Mouse (Mus musculus) liver, embryonic 11.5 days (tissue): ENCODE results near the gene Pa2g4. TPM values are rescaled to one million over a fixed set of nuclear protein-coding genes. Genes with fewer than 3 reads are reported as not detected.

ENCODE experiments used
- ATAC-seq: fragments of 200-750 bp; cut with Nextera tagmentation; replicated peaks from 2 replicates; pipeline ENCODE4 v1.8.0; 2017; ENCODE audit warnings: moderate number of reproducible peaks, mild to moderate bottlenecking, moderate TSS enrichment, moderate library complexity; ENCODE audit not compliant: low FRiP score
- DNase-seq: peaks from one replicate; pipeline ENCODE4 v3.0.0-alpha.2; 2017; ENCODE audit warnings: low spot score
- H3K27ac ChIP-seq: fragments of 300-500 bp; sonication (generic); 2 replicates; pipeline ENCODE4 v1.5.1; 2014; ENCODE audit warnings: mild to moderate bottlenecking, low read depth, low read length, control low read depth
- H3K27me3 ChIP-seq: fragments of 300-500 bp; sonication (generic); replicated peaks from 2 replicates; pipeline ENCODE4 v1.6.1; 2014; ENCODE audit warnings: low read length, mixed read lengths; ENCODE audit not compliant: control insufficient read depth, insufficient read depth
- H3K36me3 ChIP-seq: fragments of 300-500 bp; sonication (generic); 2 replicates; pipeline ENCODE4 v1.6.1; 2014; ENCODE audit warnings: mild to moderate bottlenecking, low read length, moderate library complexity, mixed read lengths; ENCODE audit not compliant: control insufficient read depth, insufficient read depth
- H3K4me1 ChIP-seq: fragments of 300-500 bp; sonication (generic); replicated peaks from 2 replicates; pipeline ENCODE4 v1.6.1; 2014; ENCODE audit warnings: low read length, mixed read lengths; ENCODE audit not compliant: control insufficient read depth, insufficient read depth
- H3K4me2 ChIP-seq: fragments of 300-500 bp; sonication (generic); 2 replicates; pipeline ENCODE4 v1.6.1; 2014; ENCODE audit warnings: mild to moderate bottlenecking, control low read depth, moderate library complexity
- H3K4me3 ChIP-seq: fragments of 300-500 bp; sonication (generic); 2 replicates; pipeline ENCODE4 v1.5.1; 2014; ENCODE audit warnings: low read depth, low read length, control low read depth
- H3K9ac ChIP-seq: fragments of 300-500 bp; sonication (generic); 2 replicates; pipeline ENCODE4 v1.6.1; 2014; ENCODE audit warnings: low read depth, low read length, control low read depth
- H3K9me3 ChIP-seq: fragments of 300-500 bp; sonication (generic); 2 replicates; pipeline ENCODE4 v1.6.1; 2016; ENCODE audit warnings: low read length, inconsistent platforms, mixed read lengths; ENCODE audit not compliant: control insufficient read depth
- WGBS: fragments of 180-500 bp; shearing (Covaris S2); extraction: QIAGEN DNeasy Blood & Tissue Kit; methylation state at CpG from one replicate; pipeline ENCODE4 v1.1.7; 2014; 5-methylcytosine and 5-hydroxymethylcytosine counted together
- polyA plus RNA-seq: library from polyadenylated mRNA; unstranded; fragments of >200 nt; fragmentation: Nextera tagmentation; extraction: Ambion mirVana; gene quantifications from 2 replicates; pipeline ENCODE4 v1.2.1, GENCODE M21; 2014

The Pa2g4 gene
- polyA plus RNA-seq, 1 experiment from 2014 or later, result 384 TPM

DNA sequence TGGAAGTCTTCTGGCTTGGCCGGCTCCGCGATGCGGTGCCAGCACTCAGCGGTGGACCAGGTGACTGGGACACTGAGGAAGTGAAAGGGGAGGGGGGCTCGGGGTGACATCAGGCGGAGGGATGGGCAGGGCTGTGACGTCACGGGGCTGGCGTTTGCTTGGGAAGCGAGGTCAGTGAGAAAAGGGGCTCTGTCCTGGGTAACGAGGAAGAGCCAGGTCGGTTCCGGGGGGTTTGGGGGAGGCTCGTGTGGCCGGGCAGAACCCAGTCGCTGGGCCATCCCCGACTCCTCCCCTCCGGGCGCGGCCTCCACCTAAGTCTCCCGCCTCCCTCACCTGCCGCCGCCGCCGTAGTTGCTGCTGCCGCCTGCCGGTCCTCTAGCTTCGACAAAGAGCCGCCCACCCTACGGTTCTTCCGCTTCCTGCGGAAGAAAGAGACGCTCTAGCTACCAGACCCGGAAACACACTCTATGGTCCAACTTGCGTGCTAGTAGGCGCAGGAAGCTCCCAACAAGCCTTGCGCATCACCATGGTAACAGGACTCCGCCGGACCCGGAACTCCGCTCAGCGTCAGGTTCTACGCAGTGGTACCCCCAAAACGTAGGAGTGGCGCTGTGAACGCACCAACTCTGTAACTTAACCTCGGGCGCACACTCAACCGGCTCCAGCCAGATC is 18.3 kb downstream of the Pa2g4 start, which contains the start of gene Zc3h10:
Gene Zc3h10, minus strand, starts transcription at position 414 of the 672 bp plus-strand sequence.
- ATAC-seq, result peak; percentile 85

GRCm38 (mm10) chr10:128546787-128547186 is 19.0 kb downstream of the Pa2g4 start:
- Histone ChIP-seq H3K4me1 (peaks cover 7% of the 10 kb centered on the region; the same call in 1 of the 2 replicates), H3K4me3 (peak overlapping the region; percentile 68), H3K9ac (peak overlapping the region; percentile 77), H3K4me2 (peak overlapping the region; percentile 78), H3K27ac (peak overlapping the region; percentile 83), H3K9me3 (no peaks in the 10 kb centered on the region), H3K27me3 (no peaks in the 10 kb centered on the region), H3K36me3 (peaks cover 26% of the 10 kb centered on the region)
- 14% methylated on average over 7 of the region's 7 CpGs for WGBS
- DNase-seq (no peak), ATAC-seq (no peak)

More for the DNA sequence above, 18.3 kb downstream of the Pa2g4 start, which contains the start of gene Zc3h10:
- Histone ChIP-seq H3K9me3 (no peaks in the 10 kb centered on the region), H3K27me3 (no peaks in the 10 kb centered on the region), H3K4me3 (peak within 1 kb of the TSS; percentile 68), H3K4me2 (peak within 1 kb of the TSS; percentile 78), H3K36me3 (peaks cover 22% of the 10 kb centered on the region), H3K9ac (peak within 1 kb of the TSS; percentile 83), H3K27ac (peak within 1 kb of the TSS; percentile 83), H3K4me1 (peaks cover 7% of the 10 kb centered on the region; the same call in 1 of the 2 replicates)
- DNase-seq, result peak; percentile 92
- under 1% methylated on average over 50 of the region's 50 CpGs for WGBS

DNA sequence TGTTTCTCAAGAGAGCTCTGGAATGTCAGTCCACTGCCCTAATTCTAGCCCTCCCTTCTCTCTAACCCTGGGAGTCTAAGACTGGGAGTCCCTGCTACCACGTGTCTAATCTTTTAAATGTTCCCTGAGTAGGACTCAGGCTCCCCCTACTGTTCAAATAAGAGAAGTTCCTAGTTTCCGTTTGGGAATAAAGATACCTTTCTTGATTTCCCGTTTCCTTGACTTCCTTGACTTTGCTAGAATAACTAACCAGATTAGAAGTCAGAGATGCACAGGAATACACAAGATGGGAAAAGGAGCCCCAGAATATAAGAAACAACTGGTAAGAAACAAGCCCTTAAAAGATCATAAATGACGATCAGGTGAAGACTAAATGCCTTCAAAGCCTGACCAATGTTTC is 19.4 kb downstream of the Pa2g4 start:
- Histone ChIP-seq H3K4me2 (peak overlapping the region; percentile 78), H3K9ac (peak overlapping the region; percentile 77)
- DNase-seq, result no peak

GRCm38 (mm10) chr10:128545570-128545898 is 20.3 kb downstream of the Pa2g4 start:
- 87% methylated on average over 3 of the region's 3 CpGs for WGBS
- no peak for ATAC-seq
- Histone ChIP-seq H3K9me3 (no peaks in the 10 kb centered on the region), H3K4me3 (no peak overlapping the region), H3K9ac (no peak overlapping the region), H3K4me1 (peaks cover 7% of the 10 kb centered on the region; the same call in 1 of the 2 replicates), H3K4me2 (no peak overlapping the region), H3K36me3 (peaks cover 26% of the 10 kb centered on the region), H3K27ac (no peak overlapping the region), H3K27me3 (no peaks in the 10 kb centered on the region)
- DNase-seq, result no peak

More for the DNA sequence above, 19.4 kb downstream of the Pa2g4 start:
- H3K36me3 ChIP-seq, result peaks cover 26% of the 10 kb centered on the region
- peaks cover 7% of the 10 kb centered on the region; the same call in 1 of the 2 replicates for H3K4me1 ChIP-seq
- H3K9me3 ChIP-seq, result no peaks in the 10 kb centered on the region
- peak overlapping the region; percentile 68 for H3K4me3 ChIP-seq
- H3K27ac ChIP-seq, result peak overlapping the region; percentile 83; the same call in 1 of the 2 replicates
- H3K27me3 ChIP-seq, result no peaks in the 10 kb centered on the region
- 10% methylated on average over 4 of the region's 4 CpGs for WGBS
- no peak for ATAC-seq

- no peaks in the 10 kb centered on the region for H3K9me3 ChIP-seq
- H3K27ac ChIP-seq, result no peak overlapping the region
- 0 out of 2 replicates have a peak overlapping the region, but pooled peaks have one; percentile 3 for H3K9ac ChIP-seq
- ATAC-seq, result no peak
- 93% methylated on average over 37 of the region's 37 CpGs for WGBS
- H3K27me3 ChIP-seq, result no peaks in the 10 kb centered on the region
- H3K36me3 ChIP-seq, result peaks cover 26% of the 10 kb centered on the region
- no peak overlapping the region for H3K4me2 ChIP-seq
- H3K4me3 ChIP-seq, result peak overlapping the region; percentile 8; the same call in 1 of the 2 replicates
- no peak for DNase-seq
- peaks cover 7% of the 10 kb centered on the region; the same call in 1 of the 2 replicates for H3K4me1 ChIP-seq
Measured at GRCm38 (mm10) chr10:128544674-128545569, 20.9 kb downstream of the Pa2g4 start.

GRCm38 (mm10) chr10:128544151-128544657 is 21.6 kb downstream of the Pa2g4 start:
- no peak for DNase-seq
- WGBS, result 96% methylated on average over 15 of the region's 15 CpGs

DNA sequence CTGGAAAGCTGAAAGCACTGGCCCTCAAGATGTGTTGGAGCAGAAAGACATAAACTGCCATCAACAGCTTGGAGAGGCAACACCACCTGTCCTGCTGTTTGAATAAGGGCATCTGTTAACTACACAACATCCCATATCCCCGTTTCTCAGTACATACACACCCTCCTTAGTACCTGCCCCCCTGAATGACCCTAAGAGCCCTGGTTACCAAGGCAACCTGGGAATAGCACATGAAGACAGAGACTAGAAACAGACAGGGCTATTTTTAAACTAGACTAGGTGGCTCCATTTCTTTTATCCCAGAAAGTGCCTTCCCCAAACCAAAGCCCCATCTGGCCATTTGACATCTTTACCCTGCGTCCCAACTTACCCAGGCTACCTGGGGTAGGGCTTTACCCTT is 22.7 kb downstream of the Pa2g4 start:
- Histone ChIP-seq H3K27ac (no peak overlapping the region), H3K9ac (no peak overlapping the region), H3K4me2 (no peak overlapping the region), H3K4me1 (0 out of 2 replicates have a peak, but pooled peaks cover 4% of the 10 kb centered on the region), H3K27me3 (no peaks in the 10 kb centered on the region), H3K36me3 (peaks cover 26% of the 10 kb centered on the region), H3K9me3 (no peaks in the 10 kb centered on the region), H3K4me3 (no peak overlapping the region)
- no peak for ATAC-seq
- DNase-seq, result no peak
- 83% methylated on average over 2 of the region's 2 CpGs for WGBS

More at GRCm38 (mm10) chr10:128544151-128544657, 21.6 kb downstream of the Pa2g4 start:
- no peak overlapping the region for H3K4me2 ChIP-seq
- H3K27me3 ChIP-seq, result no peaks in the 10 kb centered on the region
- no peak for ATAC-seq
- H3K36me3 ChIP-seq, result peaks cover 26% of the 10 kb centered on the region
- 0 out of 2 replicates have a peak overlapping the region, but pooled peaks have one; percentile 3 for H3K9ac ChIP-seq
- no peak overlapping the region for H3K27ac ChIP-seq
- H3K4me3 ChIP-seq, result 0 out of 2 replicates have a peak overlapping the region, but pooled peaks have one; percentile 8
- H3K9me3 ChIP-seq, result no peaks in the 10 kb centered on the region
- H3K4me1 ChIP-seq, result 0 out of 2 replicates have a peak, but pooled peaks cover 4% of the 10 kb centered on the region

GRCm38 (mm10) chr10:128538340-128538870 is 27.4 kb downstream of the Pa2g4 start:
- H3K27ac ChIP-seq, result no peak overlapping the region
- no peaks in the 10 kb centered on the region for H3K27me3 ChIP-seq
- no peaks in the 10 kb centered on the region for H3K9me3 ChIP-seq
- H3K9ac ChIP-seq, result no peak overlapping the region
- ATAC-seq (no peak), DNase-seq (no peak)
- H3K4me2 ChIP-seq, result no peak overlapping the region
- 82% methylated on average over 1 of the region's 1 CpGs for WGBS
- no peak overlapping the region for H3K4me3 ChIP-seq
- H3K4me1 ChIP-seq, result peaks cover 5% of the 10 kb centered on the region; the same call in 1 of the 2 replicates
- peaks cover 11% of the 10 kb centered on the region; the same call in 1 of the 2 replicates for H3K36me3 ChIP-seq
